Mouse (Mus musculus) thymus, postnatal 0 days (tissue): Measurements from ENCODE around the gene Casz1. TPM values are rescaled to one million over a fixed set of nuclear protein-coding genes. Genes with fewer than 3 reads are reported as not detected.

Experiments used
- DNase-seq: peaks from one replicate; pipeline ENCODE4 v3.0.0-alpha.2; 2015; ENCODE audit warnings: low spot score
- polyA plus RNA-seq: library from polyadenylated mRNA; unstranded; fragments of >200 nt; fragmentation: Nextera tagmentation; extraction: Ambion mirVana; gene quantifications from 2 replicates; pipeline ENCODE4 v1.2.1, GENCODE M21; 2015

Gene Casz1
- polyA plus RNA-seq, 1 experiment from 2014 or later: 3.0 TPM

DNA sequence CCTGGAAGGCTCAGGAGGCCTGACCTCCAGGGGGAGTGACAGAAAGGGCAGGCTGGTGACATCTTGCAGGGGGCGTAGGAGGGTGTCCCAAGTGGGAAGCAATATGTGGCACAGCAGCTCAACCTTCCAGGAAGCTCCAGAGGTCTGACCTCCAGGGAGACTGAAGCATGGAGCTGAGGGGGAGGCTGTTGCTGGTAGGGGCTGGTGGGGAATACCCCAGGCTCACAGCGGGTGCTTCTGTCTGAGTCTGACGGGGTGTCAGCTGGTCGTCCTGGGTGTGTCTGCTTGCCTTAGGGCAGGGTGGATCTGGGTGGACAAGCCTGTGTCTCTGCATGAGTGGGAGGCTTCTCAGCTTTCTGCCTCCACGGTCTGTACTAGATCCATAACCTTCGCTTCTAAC is 38.1 kb downstream of the Casz1 start:
- no peak for DNase-seq

- DNase-seq: no peak
These were observed 40.7 kb downstream of the Casz1 start for GRCm38 (mm10) chr4:148844921-148845320.

GRCm38 (mm10) chr4:148846203-148846602 is 42.0 kb downstream of the Casz1 start:
- no peak for DNase-seq

DNA sequence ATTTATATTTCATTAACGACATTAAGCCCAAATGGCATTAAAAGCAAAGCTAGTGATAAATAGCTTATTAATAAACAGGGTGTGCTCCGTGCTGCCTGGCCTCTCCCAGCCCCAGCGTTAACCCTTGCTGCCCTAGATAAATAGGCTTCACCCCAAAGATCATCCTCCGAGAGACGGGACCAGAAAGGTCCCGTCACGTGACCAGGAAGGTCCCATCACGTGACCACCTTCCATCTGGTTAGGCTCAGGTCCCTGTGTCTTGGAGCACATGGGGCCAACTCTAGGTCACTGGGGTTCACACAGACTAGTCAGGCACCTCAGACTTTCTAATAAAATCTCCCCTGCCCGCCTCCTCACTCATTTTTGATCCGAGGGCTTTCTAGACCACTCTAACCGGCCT is 42.5 kb downstream of the Casz1 start:
- no peak for DNase-seq

GRCm38 (mm10) chr4:148847636-148848035 is 43.4 kb downstream of the Casz1 start:
- DNase-seq: no peak

DNA sequence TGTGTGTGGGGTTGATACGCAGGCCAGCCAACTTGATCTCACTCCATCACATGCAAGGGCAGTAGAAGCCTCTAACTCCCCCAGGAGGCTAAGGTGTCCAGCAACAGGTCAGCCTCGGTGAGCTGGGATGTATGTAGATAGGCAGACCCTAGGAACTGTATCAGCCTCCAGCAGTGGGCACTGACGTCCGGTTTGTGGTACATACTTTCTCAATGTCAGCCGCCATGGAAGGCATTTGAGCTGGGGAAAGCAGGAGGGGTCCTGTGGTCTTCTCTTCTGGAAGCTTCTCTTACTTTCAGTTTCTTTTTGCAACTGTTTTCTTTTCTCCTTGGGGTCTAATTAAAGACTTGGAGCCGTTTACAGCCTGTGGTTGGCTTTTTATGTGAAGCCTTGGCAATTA is 45.2 kb downstream of the Casz1 start:
- DNase-seq: no peak

- DNase-seq: no peak
These were observed 48.8 kb downstream of the Casz1 start for GRCm38 (mm10) chr4:148853057-148853456.

GRCm38 (mm10) chr4:148854093-148854492 is 49.9 kb downstream of the Casz1 start:
- no peak for DNase-seq

DNA sequence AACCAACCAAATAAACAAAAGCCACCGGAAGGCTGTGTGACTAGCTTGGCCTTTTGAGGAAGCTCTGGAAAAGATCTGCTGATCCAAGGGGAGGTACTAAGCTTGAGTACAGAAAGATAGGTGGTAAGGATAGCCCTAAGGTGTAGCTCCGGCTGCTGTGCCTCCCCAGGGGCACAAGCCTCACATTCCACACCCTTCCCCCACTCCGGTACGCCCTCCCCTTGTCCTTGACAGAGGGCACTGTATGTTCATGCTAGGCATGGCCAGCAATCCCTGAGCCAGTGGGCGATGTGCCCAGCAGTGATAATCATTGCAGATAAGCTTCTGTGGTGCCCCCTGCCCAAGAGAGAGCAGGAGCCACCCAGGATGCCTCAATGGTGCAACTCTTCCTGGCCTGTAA is 51.3 kb downstream of the Casz1 start:
- no peak for DNase-seq

- no peak for DNase-seq
These were observed 52.0 kb downstream of the Casz1 start for GRCm38 (mm10) chr4:148856216-148856615.

DNA sequence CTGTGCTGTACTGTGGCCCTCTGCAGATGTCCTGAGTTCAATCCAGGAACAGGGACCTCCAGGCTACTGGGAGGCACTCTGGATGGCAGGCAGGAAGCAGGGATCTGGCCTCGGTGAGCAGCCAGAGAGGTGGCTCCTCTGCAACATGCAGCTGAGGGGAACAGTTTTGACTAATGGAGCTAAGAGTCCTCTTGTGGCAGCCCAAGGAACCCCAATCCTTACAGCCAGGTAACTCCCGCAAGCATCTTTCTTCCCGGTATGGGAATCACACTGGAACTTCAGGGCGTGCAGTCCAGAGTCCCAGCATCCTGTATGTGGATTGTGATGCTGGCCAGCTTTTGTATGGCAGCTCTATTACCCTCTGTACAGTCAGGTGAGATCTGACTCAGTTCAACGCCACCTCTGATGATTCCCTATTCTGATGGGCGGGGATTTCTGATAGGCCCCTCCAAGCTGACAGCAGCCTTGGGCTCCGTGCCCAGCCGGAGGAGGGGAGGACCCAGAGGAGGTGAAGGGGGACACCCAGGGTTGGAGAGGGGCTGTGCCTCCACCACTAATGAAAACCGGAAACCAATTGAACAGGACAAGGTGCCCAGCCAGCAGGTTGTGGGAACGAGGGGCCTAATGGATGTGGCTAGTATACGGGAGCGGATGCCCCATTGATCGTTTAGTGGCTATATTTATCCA is 53.3 kb downstream of the Casz1 start:
- no peak for DNase-seq

DNA sequence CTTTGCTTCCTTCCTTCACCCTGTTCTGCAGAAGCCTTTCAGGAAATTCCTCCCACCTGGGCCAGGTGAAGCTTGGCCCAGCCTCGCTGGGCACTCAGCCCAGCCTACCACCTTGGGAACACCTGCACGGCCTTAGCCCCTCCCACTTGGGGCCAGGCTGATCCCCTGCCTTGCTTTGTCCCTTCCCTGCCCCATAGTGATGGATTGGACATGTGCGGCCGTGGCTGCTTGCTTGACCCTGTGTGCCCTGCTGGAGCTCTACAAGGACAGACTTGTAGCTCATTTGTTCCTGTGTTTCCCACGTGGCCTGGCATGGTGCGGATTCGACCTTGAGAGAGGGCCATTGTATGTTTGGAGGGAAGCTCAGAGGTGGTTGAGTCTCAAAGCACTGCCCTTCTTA is 54.0 kb downstream of the Casz1 start:
- DNase-seq: no peak

GRCm38 (mm10) chr4:148859415-148859814 is 55.2 kb downstream of the Casz1 start:
- no peak for DNase-seq

DNA sequence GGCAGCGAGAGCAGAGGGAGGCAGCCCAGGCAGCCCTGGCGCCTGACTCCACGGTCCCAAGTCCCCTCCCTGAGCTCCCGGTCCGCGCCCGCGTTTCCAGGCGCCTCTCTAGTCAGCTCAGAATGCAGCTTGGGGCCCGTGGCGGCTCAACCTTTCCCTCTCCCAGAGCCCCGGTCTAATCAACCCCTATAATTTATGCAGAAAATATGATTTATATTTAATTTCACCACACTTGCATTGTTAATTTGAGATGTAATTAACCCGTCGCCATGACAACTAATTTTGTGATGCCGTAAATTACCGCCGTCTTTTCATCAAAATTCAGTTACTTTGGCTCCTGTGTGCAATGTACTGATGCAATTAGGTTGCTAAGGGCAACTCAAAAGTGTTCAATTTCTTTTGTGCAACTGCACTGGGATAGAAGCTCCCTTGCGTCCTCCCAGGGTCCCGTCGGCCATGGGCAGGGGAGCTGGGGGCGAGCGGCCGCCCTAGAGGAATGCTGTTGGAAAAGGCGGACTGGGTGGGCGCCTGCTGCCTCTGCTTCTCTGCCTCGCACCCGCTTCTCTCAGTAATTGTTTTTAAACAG is 55.8 kb downstream of the Casz1 start:
- no peak for DNase-seq

DNA sequence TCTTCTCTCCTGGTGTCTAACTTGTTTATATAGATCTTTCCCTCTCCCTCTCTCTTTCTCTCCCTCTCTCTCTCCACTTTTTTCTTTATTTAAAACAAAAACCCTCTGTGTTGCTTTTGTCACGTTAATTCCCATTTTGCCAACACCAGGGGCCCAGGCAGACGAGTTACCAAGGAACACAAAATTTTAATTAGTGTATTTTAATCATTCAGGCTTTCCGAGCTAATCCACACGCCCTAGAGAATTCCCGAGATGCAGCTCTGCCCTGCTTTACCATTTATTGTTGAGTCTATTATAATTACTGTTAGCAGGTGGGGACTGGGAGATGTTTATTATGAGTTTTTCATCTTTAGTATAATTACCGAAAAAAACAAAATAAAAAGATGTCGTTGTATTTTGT is 56.4 kb downstream of the Casz1 start:
- no peak for DNase-seq

DNA sequence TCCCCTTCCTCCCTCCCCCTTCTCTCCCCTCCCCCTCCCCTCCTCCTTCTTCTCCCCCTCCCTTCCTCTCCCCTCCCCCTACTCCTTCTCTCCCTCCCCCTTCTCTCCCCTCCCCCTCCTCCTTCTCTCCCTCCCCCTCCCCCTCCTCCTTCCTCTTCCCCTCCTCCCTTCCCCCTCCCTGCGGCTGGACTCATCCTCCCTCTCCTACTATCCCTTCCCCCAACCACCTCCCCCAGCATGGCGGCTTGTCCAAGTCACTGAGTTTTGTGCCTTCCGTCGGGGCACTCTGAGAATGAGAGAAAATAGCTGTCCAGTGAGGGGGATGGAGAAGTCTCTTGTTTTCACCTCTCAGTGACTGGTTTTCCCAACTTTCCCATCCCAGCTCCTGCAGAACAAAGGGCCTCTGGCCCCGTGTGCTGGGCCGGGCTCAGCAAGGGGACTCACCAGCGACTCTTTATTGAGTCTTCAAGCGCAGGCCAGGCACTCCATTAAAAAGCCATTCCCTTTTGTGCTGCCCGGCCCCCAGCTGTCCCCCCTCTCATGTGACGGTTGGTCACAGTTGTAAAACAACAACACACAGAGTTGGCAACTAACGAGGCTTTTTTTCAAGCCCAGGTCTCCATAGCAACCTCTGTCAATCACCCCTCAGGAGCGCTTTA is 62.7 kb downstream of the Casz1 start:
- DNase-seq: no peak

GRCm38 (mm10) chr4:148867721-148868397 is 63.6 kb downstream of the Casz1 start:
- DNase-seq: no peak

GRCm38 (mm10) chr4:148869566-148869965 is 65.3 kb downstream of the Casz1 start:
- DNase-seq: no peak

DNA sequence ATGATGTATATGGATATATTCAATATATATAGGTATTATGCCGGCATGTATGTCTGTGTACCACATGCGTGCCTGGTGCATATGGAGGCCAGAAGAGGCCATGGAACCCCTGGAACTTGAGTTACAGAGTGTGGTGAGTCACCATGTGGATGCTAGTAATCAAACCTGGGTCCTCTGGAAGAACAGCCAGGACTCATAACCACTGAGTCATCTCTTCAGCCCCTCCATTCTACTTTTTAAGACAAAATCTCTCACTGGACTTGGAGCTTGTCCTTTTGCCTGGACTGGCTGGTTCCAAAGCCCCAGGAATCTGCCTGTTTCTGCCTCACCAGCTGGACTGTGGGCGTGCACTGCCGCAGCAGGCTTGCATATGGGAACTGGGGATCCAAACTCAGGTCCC is 66.3 kb downstream of the Casz1 start:
- no peak for DNase-seq

GRCm38 (mm10) chr4:148871751-148872334 is 67.6 kb downstream of the Casz1 start:
- no peak for DNase-seq

DNA sequence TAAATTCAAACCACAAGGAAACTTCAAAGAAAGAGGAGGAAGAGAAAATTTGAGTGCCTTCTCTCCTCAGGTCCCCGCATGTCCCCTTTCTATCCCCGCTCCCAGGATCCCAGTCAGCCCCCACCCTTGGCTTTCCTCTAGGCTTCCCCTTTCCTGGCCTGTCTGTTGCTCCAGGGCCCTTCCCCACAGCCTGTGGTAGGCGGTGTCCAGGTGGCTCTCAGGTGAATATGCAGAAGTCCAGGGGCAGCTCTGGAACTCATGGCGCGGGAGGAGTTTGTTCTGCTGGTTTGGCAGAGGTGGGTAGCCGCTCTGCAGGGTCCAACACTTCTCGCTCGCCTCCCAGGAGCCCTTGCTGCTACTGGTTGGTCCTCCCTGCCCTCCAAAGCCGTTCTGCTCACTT is 68.1 kb downstream of the Casz1 start:
- DNase-seq: no peak

GRCm38 (mm10) chr4:148872783-148873182 is 68.6 kb downstream of the Casz1 start:
- no peak for DNase-seq
